Mouse (Mus musculus) hindbrain, embryonic 15.5 days (tissue): ENCODE measurements around the gene Zfp719. TPM values are rescaled to one million over a fixed set of nuclear protein-coding genes. Genes with fewer than 3 reads are reported as not detected.

Experiments used
- ATAC-seq: fragments of 200-750 bp; cut with Nextera tagmentation; 2 replicates; pipeline ENCODE4 v1.8.0; 2017; ENCODE audit warnings: low read depth, moderate number of reproducible peaks, moderate TSS enrichment; ENCODE audit not compliant: low FRiP score
- H3K27ac ChIP-seq: fragments of 300-500 bp; sonication (generic); replicated peaks from 2 replicates; pipeline ENCODE4 v1.5.1; 2015; ENCODE audit warnings: mild to moderate bottlenecking, inconsistent platforms
- H3K27me3 ChIP-seq: fragments of 300-500 bp; sonication (generic); 2 replicates; pipeline ENCODE4 v1.6.1; 2015; ENCODE audit warnings: control low read depth, inconsistent platforms
- H3K36me3 ChIP-seq: fragments of 300-500 bp; sonication (generic); 2 replicates; pipeline ENCODE4 v1.6.1; 2015; ENCODE audit warnings: control low read depth, inconsistent platforms
- H3K4me1 ChIP-seq: fragments of 300-500 bp; sonication (generic); replicated peaks from 2 replicates; pipeline ENCODE4 v1.6.1; 2015; ENCODE audit warnings: control low read depth, inconsistent platforms
- H3K4me2 ChIP-seq: fragments of 300-500 bp; sonication (generic); 2 replicates; pipeline ENCODE4 v1.6.1; 2015; ENCODE audit warnings: moderate library complexity, mild to moderate bottlenecking, inconsistent platforms
- H3K4me3 ChIP-seq: fragments of 300-500 bp; sonication (generic); 2 replicates; pipeline ENCODE4 v1.5.1; 2015; ENCODE audit warnings: mild to moderate bottlenecking, inconsistent platforms
- H3K9ac ChIP-seq: fragments of 300-500 bp; sonication (generic); 2 replicates; pipeline ENCODE4 v1.6.1; 2015; ENCODE audit warnings: inconsistent platforms
- H3K9me3 ChIP-seq: fragments of 300-500 bp; sonication (generic); 2 replicates; pipeline ENCODE4 v1.6.1; 2016; ENCODE audit warnings: control low read depth, inconsistent platforms
- WGBS: fragments of 180-500 bp; shearing (Covaris S2); methylation state at CpG from one replicate; pipeline ENCODE4 v1.1.7; 2015; 5-methylcytosine and 5-hydroxymethylcytosine counted together
- polyA plus RNA-seq: library from polyadenylated mRNA; unstranded; fragments of >200 nt; fragmentation: Nextera tagmentation; extraction: Ambion mirVana; gene quantifications from 2 replicates; pipeline ENCODE4 v1.2.1, GENCODE M21; 2015

The Zfp719 gene
- polyA plus RNA-seq, 1 experiment from 2014 or later = 14.2 TPM

GRCm38 (mm10) chr7:43613816-43614551 is 34.6 kb downstream of the Zfp719 start:
- no peak overlapping the region for H3K27ac ChIP-seq
- H3K9ac ChIP-seq = no peak overlapping the region
- no peak overlapping the region for H3K4me2 ChIP-seq
- H3K9me3 ChIP-seq = no peaks in the 10 kb centered on the region
- no peak overlapping the region for H3K4me3 ChIP-seq
- H3K27me3 ChIP-seq = no peaks in the 10 kb centered on the region
- WGBS = 79% methylated on average over 14 of the region's 14 CpGs
- H3K36me3 ChIP-seq = no peaks in the 10 kb centered on the region
- no peaks in the 10 kb centered on the region for H3K4me1 ChIP-seq
- ATAC-seq = no peak

- WGBS = 83% methylated on average over 7 of the region's 7 CpGs
- no peak for ATAC-seq
- H3K9ac ChIP-seq = no peak overlapping the region
- no peaks in the 10 kb centered on the region for H3K9me3 ChIP-seq
- H3K4me2 ChIP-seq = no peak overlapping the region
- no peaks in the 10 kb centered on the region for H3K36me3 ChIP-seq
- H3K4me1 ChIP-seq = no peaks in the 10 kb centered on the region
- H3K4me3 ChIP-seq = no peak overlapping the region
- no peaks in the 10 kb centered on the region for H3K27me3 ChIP-seq
- no peak overlapping the region for H3K27ac ChIP-seq
These were observed 43.5 kb downstream of the Zfp719 start for GRCm38 (mm10) chr7:43622927-43623326.

- no peaks in the 10 kb centered on the region for H3K4me1 ChIP-seq
- ATAC-seq = 0 out of 2 replicates have a peak, but pooled peaks have one; percentile 30
- no peaks in the 10 kb centered on the region for H3K9me3 ChIP-seq
- H3K27me3 ChIP-seq = no peaks in the 10 kb centered on the region
- H3K36me3 ChIP-seq = no peaks in the 10 kb centered on the region
- H3K9ac ChIP-seq = no peak overlapping the region
- H3K4me3 ChIP-seq = peak overlapping the region; percentile 10; the same call in 1 of the 2 replicates
- WGBS = 13% methylated on average over 10 of the region's 10 CpGs
- H3K27ac ChIP-seq = no peak overlapping the region
- peak overlapping the region; percentile 35 for H3K4me2 ChIP-seq
These were observed 44.4 kb downstream of the Zfp719 start for GRCm38 (mm10) chr7:43623819-43624218.

- WGBS = 59% methylated on average over 3 of the region's 3 CpGs
- ATAC-seq = peak; percentile 42; the same call in 1 of the 2 replicates
- Histone ChIP-seq H3K4me2 (no peak overlapping the region), H3K27me3 (no peaks in the 10 kb centered on the region), H3K4me3 (no peak overlapping the region), H3K27ac (no peak overlapping the region), H3K9ac (no peak overlapping the region), H3K36me3 (no peaks in the 10 kb centered on the region), H3K9me3 (no peaks in the 10 kb centered on the region), H3K4me1 (no peaks in the 10 kb centered on the region)
These were observed 45.7 kb downstream of the Zfp719 start for GRCm38 (mm10) chr7:43625065-43625464.

- ATAC-seq = no peak
- Histone ChIP-seq H3K4me3 (no peak overlapping the region), H3K36me3 (no peaks in the 10 kb centered on the region), H3K27ac (no peak overlapping the region), H3K27me3 (no peaks in the 10 kb centered on the region), H3K4me2 (no peak overlapping the region), H3K9me3 (no peaks in the 10 kb centered on the region), H3K4me1 (no peaks in the 10 kb centered on the region), H3K9ac (no peak overlapping the region)
- WGBS = 88% methylated on average over 8 of the region's 8 CpGs
These were observed 46.5 kb downstream of the Zfp719 start for GRCm38 (mm10) chr7:43625794-43626422.

- H3K27ac ChIP-seq = no peak overlapping the region
- H3K9ac ChIP-seq = no peak overlapping the region
- no peak overlapping the region for H3K4me2 ChIP-seq
- H3K36me3 ChIP-seq = no peaks in the 10 kb centered on the region
- H3K27me3 ChIP-seq = no peaks in the 10 kb centered on the region
- WGBS = 67% methylated on average over 4 of the region's 4 CpGs
- H3K9me3 ChIP-seq = no peaks in the 10 kb centered on the region
- no peaks in the 10 kb centered on the region for H3K4me1 ChIP-seq
- H3K4me3 ChIP-seq = no peak overlapping the region
- ATAC-seq = no peak
These were observed 54.5 kb downstream of the Zfp719 start for GRCm38 (mm10) chr7:43633940-43634339.

GRCm38 (mm10) chr7:43634500-43634899 is 55.1 kb downstream of the Zfp719 start, which contains the start of gene Ceacam18:
TSS of gene Ceacam18 (plus strand) at chr7:43634707.
- no peaks in the 10 kb centered on the region for H3K27me3 ChIP-seq
- H3K9ac ChIP-seq = no peak within 1 kb of the TSS
- H3K36me3 ChIP-seq = no peaks in the 10 kb centered on the region
- no peak within 1 kb of the TSS for H3K4me2 ChIP-seq
- no peak for ATAC-seq
- 76% methylated on average over 6 of the region's 6 CpGs for WGBS
- H3K27ac ChIP-seq = no peak within 1 kb of the TSS
- H3K4me3 ChIP-seq = no peak within 1 kb of the TSS
- no peaks in the 10 kb centered on the region for H3K4me1 ChIP-seq
- no peaks in the 10 kb centered on the region for H3K9me3 ChIP-seq

- no peak overlapping the region for H3K27ac ChIP-seq
- no peak overlapping the region for H3K9ac ChIP-seq
- no peaks in the 10 kb centered on the region for H3K36me3 ChIP-seq
- no peaks in the 10 kb centered on the region for H3K27me3 ChIP-seq
- no peak overlapping the region for H3K4me2 ChIP-seq
- 75% methylated on average over 2 of the region's 2 CpGs for WGBS
- H3K4me3 ChIP-seq = no peak overlapping the region
- no peaks in the 10 kb centered on the region for H3K9me3 ChIP-seq
- no peaks in the 10 kb centered on the region for H3K4me1 ChIP-seq
- ATAC-seq = no peak
These were observed 56.8 kb downstream of the Zfp719 start for GRCm38 (mm10) chr7:43636194-43636593.

- Histone ChIP-seq H3K9me3 (no peaks in the 10 kb centered on the region), H3K4me3 (no peak overlapping the region), H3K27me3 (no peaks in the 10 kb centered on the region), H3K36me3 (no peaks in the 10 kb centered on the region), H3K27ac (no peak overlapping the region), H3K9ac (no peak overlapping the region), H3K4me2 (no peak overlapping the region), H3K4me1 (no peaks in the 10 kb centered on the region)
- ATAC-seq = no peak
- 67% methylated on average over 1 of the region's 1 CpGs for WGBS
These were observed 57.7 kb downstream of the Zfp719 start for GRCm38 (mm10) chr7:43637118-43637517.

GRCm38 (mm10) chr7:43642587-43642986 is 63.2 kb downstream of the Zfp719 start:
- no peak overlapping the region for H3K4me3 ChIP-seq

More at GRCm38 (mm10) chr7:43642587-43642986, 63.2 kb downstream of the Zfp719 start:
- H3K27ac ChIP-seq = no peak overlapping the region
- H3K36me3 ChIP-seq = no peaks in the 10 kb centered on the region
- WGBS = 87% methylated on average over 5 of the region's 5 CpGs
- H3K27me3 ChIP-seq = no peaks in the 10 kb centered on the region
- no peak for ATAC-seq
- no peaks in the 10 kb centered on the region for H3K4me1 ChIP-seq
- H3K4me2 ChIP-seq = no peak overlapping the region
- no peaks in the 10 kb centered on the region for H3K9me3 ChIP-seq
- H3K9ac ChIP-seq = no peak overlapping the region
